In genomic region chr3:21987455-21988009, GRCm38 (mm10) we compare ENCODE assay signal across 11 mouse cellular contexts.
DNase-seq lines count a peak whose midpoint lies in the region; ATAC-seq and TF ChIP-seq lines count a peak whose summit lies in the region.
"Had no signal": no experiment of that assay in that cellular context is flagged by ENCODE, and none has a peak within 500 bp of the region (broad histone marks: within the 10 kb centered on the region; RNA-seq: fewer than 3 reads in every experiment).

No protein-coding gene starts in this region.

- H3K79me2 ChIP-seq in C2C12 (ENCODE audit: control insufficient read depth, insufficient read depth): no peaks in the 10 kb centered on the region
- no peaks in the 10 kb centered on the region for H3K79me2 ChIP-seq in myocyte (ENCODE audit: control insufficient read depth, insufficient read depth)

- peak; percentile 35 for ATAC-seq in G1E (ENCODE audit: extremely low read depth, insufficient number of reproducible peaks, low FRiP score, poor library complexity, severe bottlenecking)
- ATAC-seq in hematopoietic stem cell, adult 5-6 weeks (replicated peaks in 1 of 2; ENCODE audit: insufficient read depth in 1 of 2, low FRiP score in 2 of 2, low TSS enrichment in 1 of 2, low read depth in 1 of 2, poor library complexity in 2 of 2, severe bottlenecking in 2 of 2): peak; percentile 29 to 46
- ATAC-seq in hindbrain, embryonic 11.5 days (ENCODE audit: low FRiP score): no peak
- ATAC-seq: hindbrain, postnatal 0 days had no signal

- peak; percentile 33 for DNase-seq in G1E (ENCODE audit: low spot score)
- DNase-seq in hindbrain, embryonic 11.5 days (ENCODE audit: low spot score): no peak
- DNase-seq in kidney, postnatal 25 days: no peak
- DNase-seq in hindbrain, embryonic 10.5 days (ENCODE audit: low spot score): no peak
- no peak for DNase-seq in layer of hippocampus, adult 11-12 months (ENCODE audit: low spot score)
- DNase-seq: lung, postnatal 10 days had no signal

- H3K27me3 ChIP-seq in C2C12 (ENCODE audit: control insufficient read depth, insufficient read depth, insufficient read length): no peaks in the 10 kb centered on the region
- no peaks in the 10 kb centered on the region for H3K27me3 ChIP-seq in G1E (ENCODE audit: insufficient read depth, low read length)
- no peaks in the 10 kb centered on the region for H3K27me3 ChIP-seq in myocyte (ENCODE audit: control insufficient read depth, insufficient read depth, insufficient read length)
- no peaks in the 10 kb centered on the region for H3K27me3 ChIP-seq in hindbrain, embryonic 11.5 days (ENCODE audit: control insufficient read depth, insufficient read depth, low read length)
- H3K27me3 ChIP-seq in hindbrain, embryonic 10.5 days (ENCODE audit: insufficient read depth, poor library complexity, severe bottlenecking): no peaks in the 10 kb centered on the region
- H3K27me3 ChIP-seq: neural tube, embryonic 15.5 days had no signal

- WGBS in hindbrain, embryonic 11.5 days: 90% methylated on average over 5 of the region's 5 CpGs
- 85% methylated on average over 5 of the region's 5 CpGs for WGBS in hindbrain, embryonic 10.5 days

- peak overlapping the region; percentile 31 for H3K4me2 ChIP-seq in myocyte (ENCODE audit: low read depth)
- H3K4me2 ChIP-seq in hindbrain, embryonic 11.5 days (replicated peaks; ENCODE audit: low read depth, low read length): no peak overlapping the region
- H3K4me2 ChIP-seq: neural tube, embryonic 15.5 days had no signal

- TF ChIP-seq POLR2A in myocyte (IDR thresholded peaks at IDR 0.05; ENCODE audit: insufficient read length, low read depth): no peak

- no peak overlapping the region for H3K27ac ChIP-seq in hindbrain, embryonic 11.5 days (ENCODE audit: low read depth, low read length)
- no peak overlapping the region for H3K27ac ChIP-seq in hindbrain, embryonic 10.5 days
- H3K27ac ChIP-seq: hindbrain, postnatal 0 days; neural tube, embryonic 15.5 days had no signal

- peaks cover 83% of the 10 kb centered on the region for H3K4me1 ChIP-seq in G1E (ENCODE audit: insufficient read depth, low read depth, low read length)
- no peaks in the 10 kb centered on the region for H3K4me1 ChIP-seq in hindbrain, embryonic 11.5 days (replicated peaks; ENCODE audit: control insufficient read depth, insufficient read depth, low read length)
- H3K4me1 ChIP-seq in hindbrain, embryonic 10.5 days (replicated peaks): no peaks in the 10 kb centered on the region
- H3K4me1 ChIP-seq: neural tube, embryonic 15.5 days had no signal

- TF ChIP-seq CTCF in C2C12 (IDR thresholded peaks at IDR 0.05; ENCODE audit: control insufficient read depth, insufficient read depth, insufficient read length): no peak
- no peak for TF ChIP-seq CTCF in G1E (IDR thresholded peaks at IDR 0.05; ENCODE audit: low read depth, low read length)

- H3K4me3 ChIP-seq in C2C12 (ENCODE audit: insufficient read depth, poor library complexity, severe bottlenecking): no peak overlapping the region
- H3K4me3 ChIP-seq in G1E (ENCODE audit: low read depth, low read length): peak overlapping the region; percentile 39; the same call in 1 of the 2 replicates
- H3K4me3 ChIP-seq in myocyte: no peak overlapping the region
- no peak overlapping the region for H3K4me3 ChIP-seq in hindbrain, embryonic 11.5 days (ENCODE audit: low read depth, low read length)
- no peak overlapping the region for H3K4me3 ChIP-seq in hindbrain, embryonic 10.5 days
- H3K4me3 ChIP-seq: neural tube, embryonic 15.5 days had no signal

- H3ac ChIP-seq in C2C12 (ENCODE audit: control insufficient read depth, insufficient read length, low read depth) (no peak overlapping the region), myocyte (ENCODE audit: control insufficient read depth, insufficient read length) (no peak overlapping the region)

- no peaks in the 10 kb centered on the region for H3K79me3 ChIP-seq in C2C12 (ENCODE audit: low read depth)

- no peak overlapping the region for H3K9ac ChIP-seq in hindbrain, embryonic 11.5 days (ENCODE audit: low read depth, low read length)
- H3K9ac ChIP-seq: neural tube, embryonic 15.5 days had no signal

- H3K9me3 ChIP-seq in G1E (replicated peaks): no peaks in the 10 kb centered on the region
- no peaks in the 10 kb centered on the region for H3K9me3 ChIP-seq in hindbrain, embryonic 11.5 days (ENCODE audit: control insufficient read depth, low read length)
- no peaks in the 10 kb centered on the region for H3K9me3 ChIP-seq in hindbrain, embryonic 10.5 days
- H3K9me3 ChIP-seq: neural tube, embryonic 15.5 days had no signal

- no peaks in the 10 kb centered on the region for H3K36me3 ChIP-seq in C2C12 (ENCODE audit: control insufficient read depth, insufficient read depth)
- no peaks in the 10 kb centered on the region for H3K36me3 ChIP-seq in G1E (replicated peaks)
- H3K36me3 ChIP-seq in myocyte (ENCODE audit: control insufficient read depth, insufficient read depth): no peaks in the 10 kb centered on the region
- H3K36me3 ChIP-seq in hindbrain, embryonic 11.5 days (ENCODE audit: control insufficient read depth, insufficient read depth, low read length): no peaks in the 10 kb centered on the region
- H3K36me3 ChIP-seq in hindbrain, embryonic 10.5 days: no peaks in the 10 kb centered on the region
- H3K36me3 ChIP-seq: neural tube, embryonic 15.5 days had no signal

TF ChIP-seq in C2C12, 6 proteins besides CTCF, POLR2A, EP300 and RAD21:
- TF ChIP-seq FOSL1 (IDR thresholded peaks at IDR 0.05; ENCODE audit: insufficient read depth, low read length, poor library complexity, severe bottlenecking) (peak; percentile 30), MYOD1 (IDR thresholded peaks at IDR 0.05; ENCODE audit: control insufficient read depth, insufficient read length, low read depth) (peak; percentile 82), USF1 (IDR thresholded peaks at IDR 0.05; ENCODE audit: low read depth) (no peak)
TF ChIP-seq in C2C12: peak in this region for 2.

TF ChIP-seq in myocyte, 11 proteins besides CTCF, POLR2A, EP300 and RAD21:
- TF ChIP-seq E2F4 (IDR thresholded peaks at IDR 0.05; ENCODE audit: insufficient read depth) (no peak), MAX (IDR thresholded peaks at IDR 0.05; ENCODE audit: low read depth) (no peak), REST (IDR thresholded peaks at IDR 0.05; ENCODE audit: insufficient read depth, insufficient read length) (no peak), POLR2AphosphoS2 (IDR thresholded peaks at IDR 0.05; ENCODE audit: insufficient read length, low read depth) (no peak), TCF12 (IDR thresholded peaks at IDR 0.05; ENCODE audit: insufficient read depth, poor library complexity, severe bottlenecking) (no peak), MYOD1 (IDR thresholded peaks at IDR 0.05; ENCODE audit: control insufficient read depth in 1 of 3, insufficient read length in 2 of 3, low read depth in 2 of 3) (peak; percentile 41 to 75 (median 71)), CEBPB (IDR thresholded peaks at IDR 0.05; ENCODE audit: insufficient read depth, poor library complexity, severe bottlenecking) (no peak), MYOG (IDR thresholded peaks at IDR 0.05; ENCODE audit: control insufficient read depth in 1 of 3, insufficient read depth in 1 of 3, insufficient read length in 2 of 3, low read depth in 2 of 3) (peak in 1 of 3 experiments; percentile 36), USF1 (IDR thresholded peaks at IDR 0.05; ENCODE audit: low read depth) (no peak), TCF3 (IDR thresholded peaks at IDR 0.05; ENCODE audit: insufficient read length, low read depth) (no peak), SRF (IDR thresholded peaks at IDR 0.05; ENCODE audit: control insufficient read depth, insufficient read length, low read depth) (no peak)
